Mouse (Mus musculus): ENCODE data around the gene Trmt61a.
"Not testable (repeated sequence)": the region's sequence is repeated elsewhere in the genome, so short reads cannot be mapped to it uniquely, and the experiment has no call there.

Gene Trmt61a

DNA sequence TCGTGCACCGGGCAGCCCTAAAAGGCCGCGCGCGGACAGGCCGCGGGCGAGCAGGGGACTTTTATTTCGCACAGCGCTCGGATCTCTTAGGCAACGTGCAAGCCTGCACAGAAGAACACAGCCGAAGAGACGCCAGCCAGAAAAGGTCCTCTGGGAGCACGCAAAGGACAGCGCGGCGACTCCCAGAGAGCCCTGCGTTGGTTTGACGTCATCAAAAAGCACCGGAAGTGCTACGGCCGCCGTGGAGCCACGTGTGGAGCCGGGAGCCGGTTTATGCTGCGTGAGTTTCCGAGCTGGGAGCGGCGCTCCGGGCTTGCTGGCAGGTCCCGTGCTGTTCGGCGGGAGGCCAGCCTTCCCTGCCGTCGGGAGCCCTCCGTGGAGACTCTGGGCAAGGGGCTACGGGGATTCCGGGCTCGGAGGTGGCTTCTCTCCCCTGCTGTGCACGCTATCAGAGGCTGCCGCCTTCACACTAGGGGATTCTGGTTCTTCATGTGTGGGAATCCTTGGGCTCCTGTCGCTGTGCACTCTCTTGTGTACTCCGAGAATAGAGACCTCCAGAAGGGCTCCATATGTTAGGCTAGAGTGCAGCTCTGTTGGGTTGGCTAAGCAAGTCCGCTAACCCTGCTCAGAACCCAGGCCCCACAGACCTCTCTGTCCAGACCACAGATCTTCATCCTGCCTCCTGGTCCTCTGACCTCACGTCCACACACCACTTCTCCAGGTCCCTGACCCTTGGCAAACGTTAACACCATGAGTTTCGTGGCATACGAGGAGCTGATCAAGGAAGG, at the start of gene Trmt61a:
Trmt61a (plus strand) TSS at position 224 of the 788 bp plus-strand sequence.
- DNase-seq (ENCODE audit: low read depth, low spot score): peak; percentile 94

DNA sequence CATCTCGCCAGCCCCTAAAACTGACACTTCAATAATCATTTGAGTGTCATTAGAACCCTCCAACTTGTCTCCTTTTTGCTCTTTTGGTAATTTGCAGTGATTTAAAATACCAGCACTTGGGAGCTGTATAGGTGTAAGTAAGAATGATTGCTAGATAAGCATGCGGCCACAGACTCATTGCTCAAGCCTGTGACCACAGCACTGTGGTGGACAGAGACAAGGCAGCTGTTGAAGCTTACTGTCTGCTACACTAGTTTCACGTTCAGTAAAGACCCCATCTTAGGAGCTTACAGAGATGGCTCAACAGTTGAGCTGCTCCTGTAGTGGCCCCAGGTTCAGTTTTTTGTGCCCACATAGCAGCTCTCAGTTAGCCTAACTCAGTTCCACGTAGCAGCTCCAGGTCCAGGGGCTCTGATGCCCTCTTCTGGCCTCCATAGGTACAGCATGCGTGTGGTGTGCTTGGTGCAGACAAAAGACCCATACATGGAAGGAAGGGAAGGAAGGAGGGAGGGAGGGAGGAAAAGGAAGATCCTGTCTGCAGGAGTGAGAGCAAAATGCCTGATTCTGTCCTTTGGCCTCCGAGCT, 29.8 kb upstream of the Trmt61a start:
- DNase-seq (ENCODE audit: low read depth, low spot score): peak; percentile 73

- no peak for DNase-seq (ENCODE audit: low read depth, low spot score)
Observed at GRCm38 (mm10) chr12:111652953-111653352, 25.0 kb upstream of the Trmt61a start.

DNA sequence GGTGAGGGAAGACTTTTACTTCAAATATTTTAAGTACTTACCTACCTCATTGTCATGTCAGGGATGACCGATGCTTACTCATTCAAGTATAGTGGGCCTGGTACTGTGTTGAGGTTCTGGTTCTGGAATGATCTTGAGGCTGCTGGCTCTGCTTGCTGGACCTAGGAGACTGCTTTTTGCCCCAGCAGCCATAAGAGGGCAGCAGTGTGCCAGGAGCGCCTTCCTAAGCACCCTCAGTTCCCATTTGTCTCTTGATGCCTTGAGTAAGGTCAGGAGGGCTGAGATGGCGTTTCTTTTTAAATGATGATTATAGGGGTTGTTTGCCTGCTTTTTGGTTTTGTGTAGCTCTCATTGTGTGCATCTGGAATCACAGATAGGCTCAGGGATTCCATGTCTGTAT, 24.5 kb upstream of the Trmt61a start:
- peak; percentile 40 for DNase-seq (ENCODE audit: low read depth, low spot score)

GRCm38 (mm10) chr12:111655695-111656094, 22.2 kb upstream of the Trmt61a start:
- no peak for DNase-seq (ENCODE audit: low read depth, low spot score)

DNA sequence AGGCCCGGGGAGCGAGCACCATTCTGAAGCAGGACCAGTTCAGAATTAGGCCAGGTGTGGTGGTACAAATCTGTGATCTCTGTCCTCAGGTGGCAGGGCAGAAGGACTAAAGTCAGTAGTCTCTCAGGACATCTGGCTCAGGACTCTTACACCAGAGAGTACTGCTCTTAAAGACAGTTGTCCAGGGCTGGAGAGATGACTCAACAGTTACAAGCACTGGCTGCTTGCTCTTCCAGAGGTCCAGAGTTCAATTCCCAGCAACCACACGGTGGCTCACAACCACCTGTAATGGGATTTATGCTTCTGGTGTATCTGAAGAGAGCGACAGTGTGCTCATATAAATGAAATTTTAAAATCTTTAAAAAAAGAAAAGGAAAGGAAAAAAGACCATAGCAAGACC, 18.6 kb upstream of the Trmt61a start:
- no peak for DNase-seq (ENCODE audit: low read depth, low spot score)

DNA sequence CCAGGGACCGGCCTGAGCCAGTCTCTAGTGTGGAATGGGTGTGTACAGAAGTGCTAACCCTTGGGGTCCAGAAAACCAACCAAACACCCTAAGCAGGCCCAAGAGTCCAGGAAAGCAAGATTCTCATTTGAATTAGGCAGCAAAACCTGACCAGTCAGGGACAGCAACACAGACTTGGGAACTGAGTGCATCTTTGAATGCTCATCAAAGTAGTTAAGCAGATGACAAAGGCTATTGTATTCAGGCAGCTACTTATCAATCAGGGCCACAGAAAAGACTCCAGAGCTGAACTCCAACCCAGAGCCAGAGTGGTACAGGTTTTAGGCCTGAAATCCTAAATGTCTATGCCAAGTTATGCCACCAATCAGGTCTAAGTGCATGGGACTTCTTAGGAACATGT, 17.3 kb upstream of the Trmt61a start:
- DNase-seq (ENCODE audit: low read depth, low spot score): no peak

DNA sequence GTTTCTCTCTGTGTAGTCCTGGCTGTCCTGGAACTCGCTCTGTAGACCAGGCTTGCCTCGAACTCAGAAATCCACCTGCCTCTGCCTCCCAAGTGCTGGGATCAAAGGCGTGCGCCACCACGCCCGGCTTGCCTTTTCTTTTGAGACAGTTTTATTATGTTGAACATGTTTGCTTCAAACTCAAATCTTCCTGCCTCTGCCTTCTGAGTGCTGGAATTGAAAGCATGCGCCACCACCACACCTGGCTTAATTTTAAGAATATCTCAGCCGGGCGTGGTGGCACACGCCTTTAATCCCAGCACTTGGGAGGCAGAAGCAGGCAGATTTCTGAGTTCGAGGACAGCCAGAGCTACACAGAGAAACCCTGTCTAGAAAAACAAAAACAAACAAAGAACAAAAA, 16.4 kb upstream of the Trmt61a start:
- DNase-seq (ENCODE audit: low read depth, low spot score): not testable (repeated sequence)

- DNase-seq (ENCODE audit: low read depth, low spot score): no peak
Observed at GRCm38 (mm10) chr12:111663228-111664143, 14.4 kb upstream of the Trmt61a start.

DNA sequence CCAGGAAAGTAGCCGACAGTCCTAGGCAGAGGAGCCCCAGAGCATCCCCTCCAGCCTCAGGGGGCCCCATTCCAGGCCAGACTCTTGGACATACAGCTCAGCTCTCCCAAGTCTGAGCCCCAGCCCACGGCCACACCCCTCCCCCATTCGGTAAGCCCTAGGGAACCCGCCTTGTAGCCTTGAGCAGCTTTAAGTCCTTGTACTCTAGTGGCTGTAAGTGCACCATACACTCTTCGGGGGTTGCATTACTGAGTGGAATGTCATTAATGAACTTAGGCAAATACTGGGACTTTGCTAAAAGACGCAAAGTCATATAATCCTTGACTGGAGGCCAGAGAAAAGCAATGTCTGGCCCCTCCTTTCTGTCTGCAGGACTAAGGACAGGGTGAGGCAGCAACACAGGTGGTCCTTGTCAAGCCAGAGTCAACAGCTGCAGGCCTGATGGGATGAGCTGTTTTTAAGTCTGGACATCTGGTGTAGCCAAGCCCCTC, 13.7 kb upstream of the Trmt61a start:
- peak; percentile 39 for DNase-seq (ENCODE audit: low read depth, low spot score)

DNA sequence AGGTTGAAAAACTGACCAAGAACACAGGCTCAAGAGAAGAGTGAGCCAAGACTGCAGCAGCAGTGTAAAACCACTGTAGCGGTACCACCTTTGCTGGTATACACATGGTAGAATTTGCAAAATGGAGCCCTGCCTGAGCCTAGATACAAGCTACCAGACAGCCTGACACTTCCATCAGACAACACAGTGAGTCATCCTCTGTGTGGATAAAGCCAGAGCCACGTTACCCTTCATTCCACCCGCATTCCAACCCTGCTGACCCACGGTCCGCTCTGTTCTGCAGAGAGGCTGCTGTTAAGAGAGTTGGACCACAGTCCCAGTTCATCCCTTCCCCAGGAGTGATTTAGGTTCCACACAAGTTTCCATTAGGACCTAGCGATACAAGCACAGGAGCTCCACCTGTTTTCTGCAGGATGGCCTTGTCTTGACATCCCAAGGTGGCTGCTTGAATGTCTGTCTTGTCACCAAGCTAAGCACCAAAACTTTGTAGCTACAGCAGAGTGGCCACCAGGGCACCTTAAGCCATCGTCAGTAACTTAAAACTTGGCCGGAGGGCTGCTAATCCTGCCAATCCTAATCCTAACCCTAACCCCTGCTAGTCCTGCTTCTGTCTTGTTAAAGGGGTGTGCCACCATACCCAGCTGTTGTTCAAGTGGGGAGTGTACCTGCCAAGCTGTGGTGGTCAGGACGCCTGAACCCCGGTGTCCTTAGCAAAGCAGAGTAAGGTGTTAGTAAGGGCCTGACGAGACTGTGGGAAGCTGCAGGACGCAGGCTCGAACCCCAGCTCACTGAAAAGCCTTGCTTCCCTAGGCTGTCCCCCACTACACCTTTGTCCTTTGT, 12.6 kb upstream of the Trmt61a start:
- DNase-seq (ENCODE audit: low read depth, low spot score): no peak

DNA sequence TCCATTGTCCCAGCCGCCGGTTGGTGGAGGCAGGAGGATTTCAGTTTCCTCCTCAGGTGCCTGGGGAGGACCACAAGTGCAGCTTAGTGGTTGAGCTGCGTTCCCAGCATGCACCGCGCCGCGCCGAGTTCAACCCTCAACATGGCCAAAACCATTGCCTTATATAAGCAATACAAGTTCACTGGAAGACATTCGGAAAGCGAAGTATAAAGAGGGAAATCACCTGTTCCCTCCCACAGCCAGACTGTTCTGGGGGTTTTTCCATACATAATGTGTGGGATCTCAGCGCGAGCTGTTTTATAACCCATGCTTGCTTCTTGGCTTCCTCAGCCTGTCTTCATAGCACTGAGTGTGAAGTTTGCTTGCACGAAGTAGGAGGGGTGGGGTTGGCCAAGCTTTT, 11.5 kb upstream of the Trmt61a start:
- DNase-seq (ENCODE audit: low read depth, low spot score): no peak

DNA sequence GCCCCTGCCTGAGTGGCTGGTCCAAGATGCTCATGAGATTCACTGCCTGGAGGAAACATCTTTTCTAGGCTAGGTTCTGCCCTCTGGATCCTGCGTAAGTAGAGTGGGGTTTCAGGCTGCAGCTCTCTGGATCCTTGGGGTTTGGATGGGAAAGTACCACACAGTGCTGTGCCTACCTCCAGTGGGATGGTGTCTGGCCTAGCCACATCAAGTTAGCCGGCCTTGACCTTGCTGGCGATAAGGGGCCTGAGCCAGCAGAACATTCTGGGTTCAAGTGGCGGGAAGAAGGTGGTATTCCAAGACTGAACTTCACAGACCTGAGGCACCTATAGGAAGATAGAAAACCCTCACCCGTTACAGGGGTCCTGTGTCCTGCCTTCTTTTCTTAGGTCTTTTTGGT, 10.5 kb upstream of the Trmt61a start:
- DNase-seq (ENCODE audit: low read depth, low spot score): no peak

DNA sequence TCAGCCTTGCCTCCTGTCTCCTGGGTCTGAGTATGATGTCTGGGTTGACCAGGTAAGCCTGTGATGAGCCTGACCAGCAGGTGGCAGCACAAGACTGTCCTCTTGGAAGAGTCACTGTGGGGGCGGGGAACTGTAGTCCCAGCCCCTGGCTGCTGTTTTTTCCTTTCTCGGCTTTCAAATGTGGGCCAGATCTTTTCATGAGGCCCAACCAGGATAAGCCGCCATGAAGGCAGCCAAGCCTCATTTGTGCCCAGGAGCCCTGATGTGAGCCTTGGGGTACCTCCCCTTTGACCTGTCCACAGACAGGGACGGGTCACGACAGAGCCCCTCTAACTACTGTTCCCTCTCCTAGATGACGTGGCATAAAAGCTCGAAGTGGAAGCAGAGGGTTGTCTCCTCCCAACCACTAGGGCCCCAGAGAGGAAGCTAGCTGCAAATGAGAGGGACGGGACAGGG, 9.4 kb upstream of the Trmt61a start:
- peak; percentile 94 for DNase-seq (ENCODE audit: low read depth, low spot score)

DNA sequence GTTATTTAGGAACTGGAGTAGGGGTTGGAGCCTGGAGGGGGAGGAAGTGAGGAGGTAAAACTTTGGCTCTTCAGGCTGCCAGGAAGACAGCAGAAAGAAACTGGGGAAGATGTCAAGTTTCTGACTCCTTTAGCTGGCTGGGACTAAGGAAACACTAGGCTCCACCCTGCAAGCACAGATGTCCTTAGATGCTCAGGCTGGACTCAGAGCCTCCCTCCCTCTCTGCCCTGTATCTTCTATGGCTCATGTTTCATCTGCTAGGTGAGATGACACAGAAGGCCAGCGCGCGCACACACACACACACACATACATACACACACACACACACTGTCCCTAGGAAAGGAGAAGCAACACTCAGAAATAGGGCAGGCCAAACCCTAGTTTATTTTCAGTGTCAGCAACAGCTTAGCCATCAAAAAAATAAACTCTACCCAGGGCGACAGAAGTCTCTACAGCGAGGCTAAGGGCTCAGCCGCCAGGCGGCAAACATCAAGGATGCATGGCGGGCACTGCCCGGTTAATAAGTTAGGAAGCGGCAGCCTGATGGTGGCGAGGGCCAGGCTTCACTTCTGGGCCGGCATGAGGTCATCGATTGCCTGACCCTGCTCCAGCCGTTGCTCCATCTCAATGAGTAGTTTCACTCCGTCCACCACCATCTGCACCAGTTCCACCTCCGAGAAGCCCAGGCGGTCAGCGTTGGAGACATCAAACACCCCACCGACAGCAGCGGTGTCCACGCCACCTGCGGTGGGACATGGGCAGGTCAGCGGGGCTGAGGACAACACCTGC, 8.7 kb upstream of the Trmt61a start:
- DNase-seq (ENCODE audit: low read depth, low spot score): no peak

- DNase-seq (ENCODE audit: low read depth, low spot score): no peak
Observed at GRCm38 (mm10) chr12:111669961-111670360, 7.9 kb upstream of the Trmt61a start.

DNA sequence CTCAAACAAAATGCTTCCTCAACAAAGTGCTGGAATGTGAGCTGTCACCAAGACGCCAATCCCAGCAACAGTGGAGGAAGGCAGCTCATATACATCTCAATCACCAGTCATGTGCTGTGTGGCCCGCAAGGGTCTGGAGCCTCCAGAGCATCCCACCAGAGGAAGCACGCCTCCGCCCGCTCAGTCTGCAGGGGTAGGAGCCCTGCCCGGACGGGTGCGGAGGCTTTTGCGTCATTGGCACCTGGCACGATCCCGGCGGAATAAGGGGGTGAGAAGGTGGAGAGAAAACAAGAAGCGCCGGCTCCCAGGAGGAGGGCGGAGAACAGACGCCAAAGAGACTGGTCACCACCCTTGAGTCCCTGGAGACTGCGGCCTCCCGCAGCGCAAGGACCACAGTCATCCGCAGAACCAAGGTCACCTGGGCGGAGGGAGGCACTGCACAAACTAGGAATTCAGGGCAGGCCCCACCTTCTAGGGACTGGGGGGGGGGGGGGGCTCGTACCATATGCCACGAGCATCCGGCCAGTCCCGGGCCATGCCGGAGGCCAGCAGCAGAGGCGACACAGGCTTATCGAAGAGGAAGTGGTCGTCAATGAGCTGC, 7.4 kb upstream of the Trmt61a start:
- no peak for DNase-seq (ENCODE audit: low read depth, low spot score)

GRCm38 (mm10) chr12:111670976-111671375, 6.9 kb upstream of the Trmt61a start:
- no peak for DNase-seq (ENCODE audit: low read depth, low spot score)

GRCm38 (mm10) chr12:111671431-111671902, 6.4 kb upstream of the Trmt61a start:
- no peak for DNase-seq (ENCODE audit: low read depth, low spot score)

DNA sequence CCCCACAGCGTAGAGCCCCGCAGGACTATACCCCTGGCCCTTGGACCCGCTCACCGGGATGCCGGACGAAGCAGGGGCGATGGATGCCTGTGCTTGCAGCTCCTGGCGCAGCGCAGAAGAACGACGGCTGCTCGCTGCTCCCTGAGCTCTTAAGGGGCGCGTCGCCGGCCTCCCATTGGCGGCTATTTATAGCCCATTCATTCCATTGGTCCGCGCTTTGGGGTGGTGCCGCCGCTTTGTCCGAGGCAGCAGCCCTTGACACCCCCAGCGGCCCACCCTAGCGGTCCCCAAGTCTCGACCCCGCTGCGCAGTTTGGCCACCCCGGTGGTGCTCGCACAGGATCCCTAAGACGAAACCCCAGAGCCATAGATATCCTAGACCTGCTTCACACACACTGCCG, 5.7 kb upstream of the Trmt61a start, which contains the start of gene Ckb:
Ckb (minus strand) TSS at position 163 of the 400 bp plus-strand sequence.
- DNase-seq (ENCODE audit: low read depth, low spot score): peak; percentile 71
